Mouse (Mus musculus): ENCODE measurements around the gene Dusp2.

GRCm38 (mm10) chr2:127367126-127367820 lies 31.3 kb downstream of the Dusp2 start:
- no peak for TF ChIP-seq CTCF (IDR thresholded peaks at IDR 0.05; ENCODE audit: control insufficient read depth, insufficient read depth, insufficient read length)
- TF ChIP-seq MYOD1 (IDR thresholded peaks at IDR 0.05; ENCODE audit: control insufficient read depth, insufficient read length, low read depth) = no peak
- TF ChIP-seq MAX (IDR thresholded peaks at IDR 0.05) = no peak
- TF ChIP-seq MYOG (IDR thresholded peaks at IDR 0.05; ENCODE audit: control insufficient read depth, extremely low read depth, insufficient read length) = no peak

All from C2C12 (cell line).